Mouse (Mus musculus): ENCODE results near the gene Il22ra1. TPM values are rescaled to one million over a fixed set of nuclear protein-coding genes. Genes with fewer than 3 reads are reported as not detected.
A peak's percentile ranks its signal among the peaks of the same experiment; 100 is the strongest.

The Il22ra1 gene
- polyA plus RNA-seq, 1 experiment from 2014 or later, result 0.37 TPM

- 55% methylated on average over 4 of the region's 4 CpGs for WGBS (ENCODE audit: insufficient replicate concordance)
- Histone ChIP-seq H3K27me3 (replicated peaks) (peaks cover 45% of the 10 kb centered on the region; the same call in 1 of the 2 replicates), H3K4me3 (no peak overlapping the region), H3K4me1 (no peaks in the 10 kb centered on the region), H3K36me3 (no peaks in the 10 kb centered on the region), H3K27ac (no peak overlapping the region), H3K9me3 (replicated peaks) (no peaks in the 10 kb centered on the region), H3K4me2 (no peak overlapping the region), H3K9ac (no peak overlapping the region)
- no peak for ATAC-seq
Measured at GRCm38 (mm10) chr4:135772671-135773070, 44.7 kb downstream of the Il22ra1 start.

DNA sequence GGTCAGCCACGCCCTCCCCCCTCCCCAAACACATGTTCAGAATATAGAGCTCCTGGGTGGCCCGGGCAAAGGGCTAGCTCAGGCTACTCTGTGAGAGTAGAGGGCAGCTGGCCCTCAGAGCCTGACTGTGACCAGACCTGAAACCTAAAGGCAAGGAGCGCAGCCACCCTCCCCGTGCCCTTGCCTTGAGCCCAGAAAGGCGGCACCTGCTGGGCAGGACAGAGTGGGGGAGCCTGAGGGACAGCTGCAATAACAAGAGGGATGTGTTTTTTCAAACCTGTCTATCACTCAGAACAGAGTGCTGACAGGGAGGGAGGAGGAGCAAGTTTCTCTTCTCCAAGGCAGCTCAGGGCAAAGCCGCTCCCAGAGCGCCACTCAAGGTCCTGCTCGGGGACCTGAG lies 46.5 kb downstream of the Il22ra1 start:
- H3K4me3 ChIP-seq, result no peak overlapping the region
- no peak overlapping the region for H3K4me2 ChIP-seq
- no peaks in the 10 kb centered on the region for H3K4me1 ChIP-seq
- H3K27ac ChIP-seq, result no peak overlapping the region
- no peaks in the 10 kb centered on the region for H3K36me3 ChIP-seq
- H3K27me3 ChIP-seq (replicated peaks), result peaks cover 45% of the 10 kb centered on the region; the same call in 1 of the 2 replicates
- no peaks in the 10 kb centered on the region for H3K9me3 ChIP-seq (replicated peaks)
- WGBS (ENCODE audit: insufficient replicate concordance), result 57% methylated on average over 8 of the region's 8 CpGs
- ATAC-seq, result no peak
- H3K9ac ChIP-seq, result no peak overlapping the region

GRCm38 (mm10) chr4:135776850-135777249 lies 48.9 kb downstream of the Il22ra1 start:
- no peaks in the 10 kb centered on the region for H3K9me3 ChIP-seq (replicated peaks)
- no peak overlapping the region for H3K4me3 ChIP-seq
- H3K27ac ChIP-seq, result no peak overlapping the region
- no peak for ATAC-seq
- H3K27me3 ChIP-seq (replicated peaks), result peaks cover 40% of the 10 kb centered on the region; the same call in 1 of the 2 replicates
- WGBS (ENCODE audit: insufficient replicate concordance), result 70% methylated on average over 4 of the region's 4 CpGs
- H3K4me1 ChIP-seq, result no peaks in the 10 kb centered on the region
- no peak overlapping the region for H3K9ac ChIP-seq
- H3K36me3 ChIP-seq, result no peaks in the 10 kb centered on the region
- no peak overlapping the region for H3K4me2 ChIP-seq

DNA sequence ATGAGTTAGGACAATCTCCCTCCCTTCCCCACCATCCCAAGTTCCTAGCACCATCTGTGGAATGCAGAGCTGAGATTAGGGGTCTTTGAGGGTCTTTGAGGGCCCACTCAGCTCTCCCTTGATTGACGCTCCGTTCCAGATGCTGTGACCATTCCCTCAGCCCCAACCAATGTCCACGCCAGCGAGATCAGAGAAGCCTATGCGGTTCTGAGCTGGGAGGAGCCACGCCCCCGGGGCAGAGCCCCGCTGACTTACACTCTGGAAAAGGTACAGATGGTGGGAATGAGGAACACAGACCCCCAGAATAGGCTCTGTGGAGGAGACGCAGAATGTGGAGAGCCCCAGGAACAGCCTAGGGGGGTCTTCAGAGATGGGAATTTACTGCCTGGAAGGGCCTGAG lies 51.7 kb downstream of the Il22ra1 start:
- WGBS (ENCODE audit: insufficient replicate concordance), result 59% methylated on average over 9 of the region's 9 CpGs

GRCm38 (mm10) chr4:135780255-135780654 lies 52.3 kb downstream of the Il22ra1 start:
- no peaks in the 10 kb centered on the region for H3K4me1 ChIP-seq
- H3K4me3 ChIP-seq, result no peak overlapping the region
- H3K27me3 ChIP-seq (replicated peaks), result peaks cover 22% of the 10 kb centered on the region; the same call in 1 of the 2 replicates
- no peak overlapping the region for H3K4me2 ChIP-seq
- no peaks in the 10 kb centered on the region for H3K36me3 ChIP-seq
- 51% methylated on average over 3 of the region's 3 CpGs for WGBS (ENCODE audit: insufficient replicate concordance)
- no peak overlapping the region for H3K27ac ChIP-seq
- H3K9ac ChIP-seq, result no peak overlapping the region
- ATAC-seq, result no peak
- no peaks in the 10 kb centered on the region for H3K9me3 ChIP-seq (replicated peaks)

More for the DNA sequence above, 51.7 kb downstream of the Il22ra1 start:
- no peaks in the 10 kb centered on the region for H3K4me1 ChIP-seq
- H3K4me3 ChIP-seq, result no peak overlapping the region
- peaks cover 27% of the 10 kb centered on the region; the same call in 1 of the 2 replicates for H3K27me3 ChIP-seq (replicated peaks)
- no peak for ATAC-seq
- no peak overlapping the region for H3K27ac ChIP-seq
- H3K4me2 ChIP-seq, result no peak overlapping the region
- H3K36me3 ChIP-seq, result no peaks in the 10 kb centered on the region
- no peak overlapping the region for H3K9ac ChIP-seq
- no peaks in the 10 kb centered on the region for H3K9me3 ChIP-seq (replicated peaks)

DNA sequence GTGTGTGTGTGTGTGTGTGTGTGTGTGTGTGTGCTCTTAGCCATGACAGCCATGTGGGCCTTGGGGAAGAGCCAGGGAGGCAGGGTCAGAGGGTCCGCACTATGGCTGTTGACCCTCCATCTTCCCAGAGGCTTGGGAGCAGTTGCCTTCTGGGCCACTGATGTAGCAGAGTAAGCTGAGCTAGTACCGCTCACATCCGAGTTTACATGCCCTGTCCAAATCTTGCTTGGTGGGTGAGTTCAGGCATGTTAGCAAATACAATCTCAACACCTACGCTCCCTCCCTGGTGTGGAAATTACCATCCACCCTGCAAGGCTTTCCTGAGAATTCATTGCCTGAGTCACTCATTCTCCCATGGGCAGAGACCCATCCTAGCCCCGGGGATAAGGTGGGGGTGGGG lies 53.3 kb downstream of the Il22ra1 start:
- H3K4me1 ChIP-seq, result no peaks in the 10 kb centered on the region
- H3K4me2 ChIP-seq, result no peak overlapping the region
- no peaks in the 10 kb centered on the region for H3K9me3 ChIP-seq (replicated peaks)
- H3K4me3 ChIP-seq, result no peak overlapping the region
- no peak for ATAC-seq
- WGBS (ENCODE audit: insufficient replicate concordance), result 85% methylated on average over 5 of the region's 5 CpGs
- peaks cover 12% of the 10 kb centered on the region; the same call in 1 of the 2 replicates for H3K27me3 ChIP-seq (replicated peaks)
- H3K27ac ChIP-seq, result no peak overlapping the region
- H3K36me3 ChIP-seq, result no peaks in the 10 kb centered on the region
- no peak overlapping the region for H3K9ac ChIP-seq

GRCm38 (mm10) chr4:135786581-135786980 lies 58.6 kb downstream of the Il22ra1 start:
- H3K9me3 ChIP-seq (replicated peaks), result no peaks in the 10 kb centered on the region
- H3K27me3 ChIP-seq (replicated peaks), result peaks cover 12% of the 10 kb centered on the region; the same call in 1 of the 2 replicates
- no peak overlapping the region for H3K9ac ChIP-seq
- no peaks in the 10 kb centered on the region for H3K4me1 ChIP-seq
- ATAC-seq, result no peak
- no peaks in the 10 kb centered on the region for H3K36me3 ChIP-seq
- H3K4me3 ChIP-seq, result no peak overlapping the region
- no peak overlapping the region for H3K4me2 ChIP-seq
- WGBS (ENCODE audit: insufficient replicate concordance), result 67% methylated on average over 5 of the region's 5 CpGs
- H3K27ac ChIP-seq, result no peak overlapping the region

GRCm38 (mm10) chr4:135787271-135787670 lies 59.3 kb downstream of the Il22ra1 start:
- H3K9ac ChIP-seq, result no peak overlapping the region
- H3K27me3 ChIP-seq (replicated peaks), result peaks cover 12% of the 10 kb centered on the region; the same call in 1 of the 2 replicates
- H3K9me3 ChIP-seq (replicated peaks), result no peaks in the 10 kb centered on the region
- no peak overlapping the region for H3K4me2 ChIP-seq
- no peaks in the 10 kb centered on the region for H3K4me1 ChIP-seq
- H3K4me3 ChIP-seq, result no peak overlapping the region
- H3K36me3 ChIP-seq, result no peaks in the 10 kb centered on the region
- ATAC-seq, result no peak
- WGBS (ENCODE audit: insufficient replicate concordance), result 66% methylated on average over 6 of the region's 6 CpGs
- H3K27ac ChIP-seq, result no peak overlapping the region

GRCm38 (mm10) chr4:135789135-135789534 lies 61.2 kb downstream of the Il22ra1 start:
- Histone ChIP-seq H3K27ac (no peak overlapping the region), H3K4me1 (no peaks in the 10 kb centered on the region), H3K36me3 (no peaks in the 10 kb centered on the region), H3K27me3 (replicated peaks) (peaks cover 12% of the 10 kb centered on the region; the same call in 1 of the 2 replicates), H3K4me3 (no peak overlapping the region), H3K9ac (no peak overlapping the region), H3K9me3 (replicated peaks) (no peaks in the 10 kb centered on the region), H3K4me2 (no peak overlapping the region)
- no peak for ATAC-seq
- WGBS (ENCODE audit: insufficient replicate concordance), result 65% methylated on average over 2 of the region's 2 CpGs

DNA sequence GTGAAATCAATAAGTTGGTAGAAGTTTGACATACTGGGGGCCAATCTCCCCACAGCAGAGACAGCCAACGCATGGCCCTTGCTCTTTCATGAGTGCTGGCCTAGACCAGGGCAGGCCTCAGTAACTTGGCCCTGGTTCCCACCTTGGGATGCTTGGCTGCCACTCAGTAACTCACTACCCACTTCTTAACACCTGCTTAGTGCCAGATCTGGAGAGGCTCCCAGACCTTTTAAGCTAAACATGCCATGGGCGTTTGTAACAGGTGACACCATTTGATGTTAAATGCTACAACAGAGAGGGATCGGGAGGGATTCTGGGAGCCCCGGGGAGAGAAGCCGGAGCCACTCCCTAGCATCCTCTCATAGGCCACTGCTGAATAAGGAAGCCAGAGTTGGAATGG lies 64.8 kb downstream of the Il22ra1 start:
- Histone ChIP-seq H3K9ac (no peak overlapping the region), H3K27me3 (replicated peaks) (peaks cover 17% of the 10 kb centered on the region), H3K4me3 (no peak overlapping the region), H3K27ac (no peak overlapping the region), H3K9me3 (replicated peaks) (no peaks in the 10 kb centered on the region), H3K4me1 (peaks cover 17% of the 10 kb centered on the region), H3K4me2 (no peak overlapping the region), H3K36me3 (no peaks in the 10 kb centered on the region)
- no peak for ATAC-seq
- WGBS (ENCODE audit: insufficient replicate concordance), result 81% methylated on average over 5 of the region's 5 CpGs

- Histone ChIP-seq H3K9ac (no peak overlapping the region), H3K4me1 (peaks cover 21% of the 10 kb centered on the region), H3K9me3 (replicated peaks) (no peaks in the 10 kb centered on the region), H3K4me3 (no peak overlapping the region), H3K36me3 (no peaks in the 10 kb centered on the region), H3K27me3 (replicated peaks) (peaks cover 17% of the 10 kb centered on the region), H3K4me2 (no peak overlapping the region), H3K27ac (no peak overlapping the region)
- ATAC-seq, result no peak
- WGBS (ENCODE audit: insufficient replicate concordance), result 28% methylated on average over 11 of the region's 11 CpGs
Measured at GRCm38 (mm10) chr4:135797931-135798330, 70.0 kb downstream of the Il22ra1 start.

DNA sequence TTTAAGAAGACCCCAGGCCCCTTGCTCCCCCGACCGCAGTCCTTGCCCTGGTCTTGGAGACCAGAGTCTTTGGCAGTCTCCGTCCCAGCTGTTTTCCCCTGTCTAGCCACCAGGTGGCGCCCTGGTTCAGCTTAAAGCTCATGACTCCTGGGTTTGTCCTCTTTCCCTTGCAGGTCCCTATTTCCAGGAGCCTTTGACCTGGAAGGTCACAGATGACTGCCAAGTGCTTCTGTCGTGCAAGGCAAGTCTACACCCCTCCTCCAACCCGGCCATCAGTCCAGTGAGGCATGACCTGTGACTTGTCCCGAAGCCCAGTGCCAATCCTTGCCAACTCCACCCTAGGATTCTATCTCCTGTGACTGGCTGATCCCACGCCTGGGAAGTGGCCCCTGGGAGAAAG lies 73.6 kb downstream of the Il22ra1 start:
- H3K4me1 ChIP-seq, result peaks cover 13% of the 10 kb centered on the region
- peaks cover 17% of the 10 kb centered on the region for H3K27me3 ChIP-seq (replicated peaks)
- no peak overlapping the region for H3K4me2 ChIP-seq
- ATAC-seq, result 0 out of 2 replicates have a peak, but pooled peaks have one; percentile 27
- no peak overlapping the region for H3K4me3 ChIP-seq
- no peak overlapping the region for H3K27ac ChIP-seq
- no peak overlapping the region for H3K9ac ChIP-seq
- 0 out of 2 replicates have a peak, but pooled peaks cover 3% of the 10 kb centered on the region for H3K9me3 ChIP-seq (replicated peaks)
- 17% methylated on average over 8 of the region's 8 CpGs for WGBS (ENCODE audit: insufficient replicate concordance)
- H3K36me3 ChIP-seq, result no peaks in the 10 kb centered on the region

Data from liver, embryonic 12.5 days (tissue).